Mouse (Mus musculus) midbrain, postnatal 0 days (tissue): ENCODE results near the gene Bnip2. TPM values are rescaled to one million over a fixed set of nuclear protein-coding genes. Genes with fewer than 3 reads are reported as not detected.

ENCODE experiments used
- ATAC-seq: fragments of 200-750 bp; cut with Nextera tagmentation; 2 replicates; pipeline ENCODE4 v1.8.0; 2017; ENCODE audit warnings: moderate number of reproducible peaks, mild to moderate bottlenecking, moderate TSS enrichment, moderate library complexity; ENCODE audit not compliant: low FRiP score
- DNase-seq: peaks from one replicate; pipeline ENCODE4 v3.0.0-alpha.2; 2015; ENCODE audit warnings: low spot score
- H3K27ac ChIP-seq: fragments of 300-500 bp; sonication (generic); 2 replicates; pipeline ENCODE4 v1.5.1; 2014; ENCODE audit warnings: low read depth, mild to moderate bottlenecking, low read length, mixed read lengths
- H3K27me3 ChIP-seq: fragments of 300-500 bp; sonication (generic); 2 replicates; pipeline ENCODE4 v1.6.1; 2014; ENCODE audit warnings: low read length, control low read depth, mixed read lengths; ENCODE audit not compliant: insufficient read depth
- H3K36me3 ChIP-seq: fragments of 300-500 bp; sonication (generic); 2 replicates; pipeline ENCODE4 v1.6.1; 2014; ENCODE audit warnings: low read length, control low read depth, mixed read lengths; ENCODE audit not compliant: insufficient read depth
- H3K4me1 ChIP-seq: fragments of 300-500 bp; sonication (generic); 2 replicates; pipeline ENCODE4 v1.6.1; 2014; ENCODE audit warnings: mild to moderate bottlenecking, control low read depth, antibody characterized with exemption, low read length, mixed read lengths; ENCODE audit not compliant: insufficient read depth
- H3K4me2 ChIP-seq: fragments of 300-500 bp; sonication (generic); 2 replicates; pipeline ENCODE4 v1.6.1; 2014; ENCODE audit warnings: low read depth, mild to moderate bottlenecking, low read length, mixed read lengths; ENCODE audit not compliant: poor library complexity, severe bottlenecking
- H3K4me3 ChIP-seq: fragments of 300-500 bp; sonication (generic); 2 replicates; pipeline ENCODE4 v1.5.1; 2014; ENCODE audit warnings: low read depth, mild to moderate bottlenecking, low read length, moderate library complexity
- H3K9ac ChIP-seq: fragments of 300-500 bp; sonication (generic); replicated peaks from 2 replicates; pipeline ENCODE4 v1.6.1; 2014; ENCODE audit warnings: mild to moderate bottlenecking, low read length, moderate library complexity, mixed read lengths; ENCODE audit not compliant: poor library complexity, severe bottlenecking
- H3K9me3 ChIP-seq: fragments of 300-500 bp; sonication (generic); 2 replicates; pipeline ENCODE4 v1.6.1; 2016; ENCODE audit warnings: low read length, control low read depth
- CTCF ChIP-seq: IDR thresholded peaks from 2 replicates; pipeline ENCODE4 v1.5.1; 2016; ENCODE audit warnings: antibody characterized with exemption, mild to moderate bottlenecking
- WGBS: fragments of 180-500 bp; shearing (Covaris S2); extraction: QIAGEN DNeasy Blood & Tissue Kit; methylation state at CpG from one replicate; pipeline ENCODE4 v1.1.7; 2014; 5-methylcytosine and 5-hydroxymethylcytosine counted together
- polyA plus RNA-seq: library from polyadenylated mRNA; unstranded; fragments of >200 nt; fragmentation: Nextera tagmentation; extraction: Ambion mirVana; gene quantifications from 2 replicates; pipeline ENCODE4 v1.2.1, GENCODE M21; 2015
- total RNA-seq: library from RNA; depleted of rRNA; stranded (reverse); fragments of >200 nt; gene quantifications from 2 replicates; pipeline ENCODE4 v1.2.3, GENCODE M21; 2014

Bnip2 gene
- total and polyA plus RNA-seq, 2 experiments from 2014 or later, result 41.5 to 45.9 TPM

DNA sequence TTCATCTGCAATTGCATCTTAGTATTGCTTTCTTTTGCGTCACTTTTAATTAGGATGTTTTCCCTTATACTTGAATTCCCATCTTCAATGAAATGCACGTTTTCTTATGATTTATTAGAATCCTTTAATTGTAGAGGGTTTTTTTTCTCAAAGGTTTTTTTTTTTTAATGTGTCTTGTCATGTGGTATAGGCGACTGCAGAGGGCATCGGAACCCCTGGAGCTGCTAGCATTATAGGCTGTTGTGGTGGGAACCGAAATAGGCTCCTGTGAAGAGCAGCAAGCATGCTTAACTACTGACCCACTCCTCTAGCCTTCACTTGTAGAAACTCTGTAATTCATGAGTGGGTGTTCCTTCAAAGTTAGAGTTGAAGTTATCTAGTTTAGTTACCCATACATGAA lies 1.1 kb downstream of the Bnip2 start:
- Histone ChIP-seq H3K27ac (no peak overlapping the region), H3K9ac (no peak overlapping the region), H3K9me3 (no peaks in the 10 kb centered on the region), H3K4me3 (peak overlapping the region; percentile 99), H3K4me2 (peak overlapping the region; percentile 49), H3K36me3 (no peaks in the 10 kb centered on the region; the same call in 1 of the 2 replicates), H3K4me1 (peaks cover 5% of the 10 kb centered on the region), H3K27me3 (no peaks in the 10 kb centered on the region)
- DNase-seq, result peak; percentile 20
- peak; percentile 28 for TF ChIP-seq CTCF
- ATAC-seq, result no peak
- 10% methylated on average over 5 of the region's 5 CpGs for WGBS

DNA sequence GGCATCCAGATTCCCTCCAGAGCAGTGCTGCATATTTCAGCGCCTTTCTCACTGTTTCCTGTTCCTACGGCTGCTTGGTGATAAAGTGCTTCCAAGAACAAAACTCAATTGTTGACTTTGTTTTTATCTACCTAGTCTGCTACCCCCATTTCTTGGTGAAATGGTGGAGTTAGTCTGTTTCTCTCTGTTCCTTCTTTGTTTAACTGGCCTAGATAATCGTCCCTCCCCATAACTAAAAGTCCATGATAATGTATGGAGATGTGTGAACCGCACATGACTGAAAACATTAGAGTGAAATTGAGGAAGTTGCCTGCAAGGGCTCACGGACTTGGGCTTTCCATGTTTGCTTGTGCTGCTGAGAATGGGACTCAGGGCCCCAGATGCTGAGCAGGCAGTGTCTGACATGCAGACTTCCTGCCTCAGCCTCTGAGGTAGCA lies 3.6 kb downstream of the Bnip2 start:
- peaks cover 5% of the 10 kb centered on the region for H3K4me1 ChIP-seq
- DNase-seq (no peak), ATAC-seq (no peak)
- H3K27ac ChIP-seq, result no peak overlapping the region
- H3K4me2 ChIP-seq, result no peak overlapping the region
- H3K27me3 ChIP-seq, result no peaks in the 10 kb centered on the region
- no peak overlapping the region for H3K4me3 ChIP-seq
- peaks cover 11% of the 10 kb centered on the region for H3K36me3 ChIP-seq
- TF ChIP-seq CTCF, result no peak
- H3K9me3 ChIP-seq, result no peaks in the 10 kb centered on the region
- 85% methylated on average over 5 of the region's 5 CpGs for WGBS
- H3K9ac ChIP-seq, result no peak overlapping the region

DNA sequence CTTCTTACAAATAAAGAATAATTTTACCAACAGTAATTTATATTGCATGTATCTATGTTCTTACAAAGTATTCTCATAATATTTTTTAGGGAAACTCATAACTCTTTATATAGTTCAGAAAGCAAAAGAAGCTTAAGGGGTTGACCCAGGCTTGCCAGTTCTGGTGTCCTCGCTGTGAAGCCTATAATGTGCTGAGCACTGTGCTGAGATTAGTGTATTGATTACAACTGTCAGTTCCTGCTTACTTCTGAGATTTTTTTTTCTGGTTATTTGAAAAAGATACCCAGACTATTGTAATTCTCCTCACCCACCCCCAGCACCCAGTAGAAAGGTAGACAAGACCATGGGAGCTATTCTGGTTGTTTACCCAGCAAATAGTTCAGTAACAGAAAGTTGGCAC lies 4.2 kb downstream of the Bnip2 start:
- no peaks in the 10 kb centered on the region for H3K9me3 ChIP-seq
- DNase-seq, result no peak
- H3K4me2 ChIP-seq, result no peak overlapping the region
- peaks cover 5% of the 10 kb centered on the region for H3K4me1 ChIP-seq
- H3K27ac ChIP-seq, result no peak overlapping the region
- 79% methylated on average over 1 of the region's 1 CpGs for WGBS
- H3K9ac ChIP-seq, result no peak overlapping the region
- ATAC-seq, result no peak
- TF ChIP-seq CTCF, result no peak
- peaks cover 11% of the 10 kb centered on the region for H3K36me3 ChIP-seq
- no peaks in the 10 kb centered on the region for H3K27me3 ChIP-seq
- H3K4me3 ChIP-seq, result no peak overlapping the region

GRCm38 (mm10) chr9:69994547-69994946 lies 5.3 kb downstream of the Bnip2 start:
- H3K9me3 ChIP-seq, result no peaks in the 10 kb centered on the region
- ATAC-seq (no peak), DNase-seq (no peak)
- no peaks in the 10 kb centered on the region for H3K27me3 ChIP-seq
- no peak overlapping the region for H3K4me3 ChIP-seq
- peaks cover 20% of the 10 kb centered on the region for H3K36me3 ChIP-seq
- H3K4me1 ChIP-seq, result peaks cover 5% of the 10 kb centered on the region
- no peak for TF ChIP-seq CTCF
- H3K4me2 ChIP-seq, result no peak overlapping the region
- H3K9ac ChIP-seq, result no peak overlapping the region
- H3K27ac ChIP-seq, result no peak overlapping the region
- 94% methylated on average over 5 of the region's 5 CpGs for WGBS

- WGBS, result 91% methylated on average over 1 of the region's 1 CpGs
- no peak overlapping the region for H3K9ac ChIP-seq
- no peak overlapping the region for H3K4me2 ChIP-seq
- H3K27me3 ChIP-seq, result no peaks in the 10 kb centered on the region
- no peak overlapping the region for H3K4me3 ChIP-seq
- DNase-seq, result no peak
- TF ChIP-seq CTCF, result peak; percentile 48
- no peak for ATAC-seq
- H3K27ac ChIP-seq, result no peak overlapping the region
- H3K4me1 ChIP-seq, result no peaks in the 10 kb centered on the region
- H3K36me3 ChIP-seq, result peaks cover 56% of the 10 kb centered on the region
- H3K9me3 ChIP-seq, result no peaks in the 10 kb centered on the region
Observed at GRCm38 (mm10) chr9:69999318-69999717, 10.1 kb downstream of the Bnip2 start.

GRCm38 (mm10) chr9:70003516-70003915 lies 14.2 kb downstream of the Bnip2 start:
- no peak overlapping the region for H3K4me3 ChIP-seq
- DNase-seq (no peak), ATAC-seq (no peak)
- no peak overlapping the region for H3K9ac ChIP-seq
- H3K27me3 ChIP-seq, result no peaks in the 10 kb centered on the region
- no peak overlapping the region for H3K27ac ChIP-seq
- 92% methylated on average over 10 of the region's 10 CpGs for WGBS
- no peaks in the 10 kb centered on the region for H3K9me3 ChIP-seq
- peaks cover 47% of the 10 kb centered on the region for H3K36me3 ChIP-seq
- H3K4me2 ChIP-seq, result no peak overlapping the region
- H3K4me1 ChIP-seq, result no peaks in the 10 kb centered on the region
- no peak for TF ChIP-seq CTCF
